Mouse (Mus musculus) spleen, postnatal 36 days (tissue): Measurements from ENCODE around the gene Sik2.

Experiments used
- DNase-seq, 2 experiments: peaks; one replicate each; pipeline ENCODE4 v3.0.0; 2022; ENCODE audit warnings: low spot score in 2 of 2, mixed read lengths in 1 of 2

The Sik2 gene

GRCm38 (mm10) chr9:51008841-51009655 is at the start of gene Sik2:
Gene Sik2, minus strand, starts transcription at chr9:51009073.
- peak; percentile 89 to 90 for DNase-seq

- no peak for DNase-seq
Observed at GRCm38 (mm10) chr9:51056360-51057324, 47.8 kb upstream of the Sik2 start.

- DNase-seq, result peak; percentile 7 to 8
Observed at GRCm38 (mm10) chr9:51052180-51052579, 43.3 kb upstream of the Sik2 start.

GRCm38 (mm10) chr9:51042136-51042535 is 33.3 kb upstream of the Sik2 start:
- DNase-seq, result no peak

GRCm38 (mm10) chr9:51041491-51041980 is 32.7 kb upstream of the Sik2 start:
- no peak for DNase-seq

- no peak for DNase-seq
Observed at GRCm38 (mm10) chr9:51032785-51033529, 24.1 kb upstream of the Sik2 start.

- no peak for DNase-seq
Observed at GRCm38 (mm10) chr9:51032291-51032690, 23.4 kb upstream of the Sik2 start.

GRCm38 (mm10) chr9:51031603-51032002 is 22.7 kb upstream of the Sik2 start:
- no peak for DNase-seq

GRCm38 (mm10) chr9:51030147-51030546 is 21.3 kb upstream of the Sik2 start:
- peak; percentile 56 to 62 for DNase-seq

GRCm38 (mm10) chr9:51026952-51027351 is 18.1 kb upstream of the Sik2 start:
- DNase-seq, result no peak

GRCm38 (mm10) chr9:51021123-51021795 is 12.4 kb upstream of the Sik2 start:
- no peak for DNase-seq

- no peak for DNase-seq
Observed at GRCm38 (mm10) chr9:51020351-51020750, 11.5 kb upstream of the Sik2 start.

GRCm38 (mm10) chr9:51019670-51020069 is 10.8 kb upstream of the Sik2 start:
- no peak for DNase-seq

- no peak for DNase-seq
Observed at GRCm38 (mm10) chr9:51015732-51016131, 6.9 kb upstream of the Sik2 start.

GRCm38 (mm10) chr9:51013644-51014043 is 4.8 kb upstream of the Sik2 start:
- DNase-seq, result no peak

- no peak for DNase-seq
Observed at GRCm38 (mm10) chr9:51009656-51009950, 730 bp upstream of the Sik2 start.

- DNase-seq, result peak in 1 of 2 experiments; percentile 4
Observed at GRCm38 (mm10) chr9:51008068-51008840, 619 bp downstream of the Sik2 start.

- DNase-seq, result no peak
Observed at GRCm38 (mm10) chr9:51007726-51008067, 1.2 kb downstream of the Sik2 start.

- DNase-seq, result peak; percentile 68 to 77
Observed at GRCm38 (mm10) chr9:51006846-51007245, 2.0 kb downstream of the Sik2 start.

GRCm38 (mm10) chr9:51004062-51004461 is 4.8 kb downstream of the Sik2 start:
- no peak for DNase-seq

- no peak for DNase-seq
Observed at GRCm38 (mm10) chr9:50986677-50987076, 22.2 kb downstream of the Sik2 start.
